Mouse (Mus musculus) hindlimb bud, embryonic 11.5 days (tissue): Measurements from ENCODE around the gene Tmem165.

Experiments used
- DNase-seq: peaks from one replicate; pipeline ENCODE4 v3.0.0-alpha.2; 2012; ENCODE audit warnings: low read depth, low spot score; ENCODE audit errors: extremely low spot score

Tmem165 gene

GRCm38 (mm10) chr5:76170522-76170921 is 13.2 kb upstream of the Tmem165 start:
- no peak for DNase-seq

- no peak for DNase-seq
These were observed 12.6 kb upstream of the Tmem165 start for GRCm38 (mm10) chr5:76171039-76171438.

- no peak for DNase-seq
These were observed 8.6 kb upstream of the Tmem165 start for GRCm38 (mm10) chr5:76175051-76175450.

- DNase-seq, result no peak
These were observed 7.3 kb upstream of the Tmem165 start for GRCm38 (mm10) chr5:76176411-76176810.

- no peak for DNase-seq
These were observed 6.8 kb upstream of the Tmem165 start for GRCm38 (mm10) chr5:76176841-76177240.

GRCm38 (mm10) chr5:76177664-76178063 is 6.0 kb upstream of the Tmem165 start:
- DNase-seq, result no peak

- DNase-seq, result no peak
These were observed 4.5 kb upstream of the Tmem165 start for GRCm38 (mm10) chr5:76179171-76179570.

GRCm38 (mm10) chr5:76179791-76180190 is 3.9 kb upstream of the Tmem165 start:
- DNase-seq, result no peak

GRCm38 (mm10) chr5:76182326-76182725 is 1.4 kb upstream of the Tmem165 start:
- DNase-seq, result no peak

GRCm38 (mm10) chr5:76183043-76183749 is 484 bp upstream of the Tmem165 start:
- peak; percentile 8 for DNase-seq

- peak; percentile 22 for DNase-seq
These were observed 803 bp downstream of the Tmem165 start for GRCm38 (mm10) chr5:76184286-76185080.

- DNase-seq, result no peak
These were observed 4.2 kb downstream of the Tmem165 start for GRCm38 (mm10) chr5:76187885-76188284.

GRCm38 (mm10) chr5:76190609-76191008 is 6.9 kb downstream of the Tmem165 start:
- DNase-seq, result no peak

- DNase-seq, result no peak
These were observed 9.4 kb downstream of the Tmem165 start for GRCm38 (mm10) chr5:76193075-76193474.

- no peak for DNase-seq
These were observed 10.8 kb downstream of the Tmem165 start for GRCm38 (mm10) chr5:76194377-76194945.

- DNase-seq, result no peak
These were observed 15.7 kb downstream of the Tmem165 start for GRCm38 (mm10) chr5:76199346-76199745.

- DNase-seq, result no peak
These were observed 19.5 kb downstream of the Tmem165 start for GRCm38 (mm10) chr5:76203171-76203570.

GRCm38 (mm10) chr5:76205886-76206285 is 22.2 kb downstream of the Tmem165 start:
- no peak for DNase-seq

- DNase-seq, result no peak
These were observed 24.4 kb downstream of the Tmem165 start for GRCm38 (mm10) chr5:76208066-76208465.

GRCm38 (mm10) chr5:76216691-76217090 is 33.0 kb downstream of the Tmem165 start:
- no peak for DNase-seq

- DNase-seq, result no peak
These were observed 47.6 kb downstream of the Tmem165 start for GRCm38 (mm10) chr5:76231171-76231855.
